Mouse (Mus musculus) kidney, adult 2 months (tissue): ENCODE data around the gene Thumpd3.

ENCODE experiments used
- CTCF ChIP-seq: fragments of 200-500 bp; conservative IDR thresholded peaks from 2 replicates; pipeline ENCODE4 v1.5.1; 2011; ENCODE audit warnings: low read depth, mild to moderate bottlenecking, control low read depth, low read length, moderate library complexity, mixed read lengths; ENCODE audit not compliant: insufficient read depth, insufficient read length
- POLR2A ChIP-seq: fragments of 200-500 bp; IDR thresholded peaks from one replicate; pipeline ENCODE4 v1.6.1; 2011; ENCODE audit warnings: low read depth, low read length, control low read depth

GRCm38 (mm10) chr6:113052972-113053371 is 6.9 kb downstream of the Thumpd3 start:
- TF ChIP-seq POLR2A (no peak), CTCF (no peak)
